Mouse (Mus musculus): Measurements from ENCODE around the gene Zic5. TPM values are rescaled to one million over a fixed set of nuclear protein-coding genes. Genes with fewer than 3 reads are reported as not detected.

The Zic5 gene
- polyA plus RNA-seq, 1 experiment, result 27.5 TPM

DNA sequence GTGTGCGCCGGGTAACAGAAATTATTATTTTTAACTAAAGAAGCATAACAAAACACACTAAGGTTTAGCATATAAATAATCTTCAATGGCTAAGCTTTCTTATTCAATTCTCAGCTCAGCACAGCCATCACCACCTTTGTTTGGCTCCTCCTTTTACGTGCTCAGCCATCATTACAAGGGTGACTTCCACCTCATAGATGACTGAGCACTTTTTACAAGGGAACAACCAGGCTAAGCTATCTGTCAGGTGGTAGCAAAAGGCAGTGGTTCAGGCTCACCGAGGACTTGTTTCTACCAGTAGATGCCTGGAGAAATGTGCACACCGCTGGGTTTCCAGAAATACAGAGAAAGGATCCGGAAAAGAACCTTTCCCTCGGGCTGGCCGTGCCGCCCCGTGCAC lies 31.4 kb downstream of the Zic5 start:
- TF ChIP-seq CTCF (IDR thresholded peaks at IDR 0.05; ENCODE audit: borderline replicate concordance, insufficient read depth, low read depth, low read length) (no peak), POLR2A (IDR thresholded peaks at IDR 0.05; ENCODE audit: borderline replicate concordance, insufficient read depth, low read length) (no peak)
- Histone ChIP-seq H3K4me1 (ENCODE audit: control insufficient read depth, insufficient read depth, low read length) (peaks cover 5% of the 10 kb centered on the region; the same call in 1 of the 2 replicates), H3K27me3 (ENCODE audit: control insufficient read depth, insufficient read depth, low read length) (no peaks in the 10 kb centered on the region), H3K27ac (ENCODE audit: insufficient read depth, low read length) (no peak overlapping the region), H3K4me3 (replicated peaks; ENCODE audit: insufficient read depth, low read depth, low read length) (no peak overlapping the region)
- no peak for DNase-seq
- WGBS, result 94% methylated on average over 10 of the region's 10 CpGs

DNA sequence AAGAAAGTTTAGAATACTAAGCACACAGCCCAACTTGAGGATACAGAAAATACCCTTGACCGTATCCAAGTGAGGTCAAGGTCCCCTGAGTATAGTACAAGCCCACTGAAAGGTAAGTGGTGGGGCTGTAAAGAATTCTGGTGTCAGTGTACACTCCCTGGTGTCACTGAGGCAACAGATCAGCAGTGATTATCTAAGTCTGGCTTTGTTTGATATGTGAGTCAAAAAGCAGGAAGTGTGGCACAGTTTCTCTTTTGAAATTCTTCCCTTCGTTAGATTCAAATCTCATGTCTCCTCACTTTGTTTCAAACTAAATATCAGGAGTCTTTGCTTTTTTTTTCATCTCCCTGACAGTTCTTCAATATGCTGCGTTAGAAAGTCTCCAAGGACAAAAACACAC lies 32.9 kb downstream of the Zic5 start:
- 71% methylated on average over 3 of the region's 3 CpGs for WGBS
- Histone ChIP-seq H3K4me3 (replicated peaks; ENCODE audit: insufficient read depth, low read depth, low read length) (no peak overlapping the region), H3K27ac (ENCODE audit: insufficient read depth, low read length) (no peak overlapping the region), H3K4me1 (ENCODE audit: control insufficient read depth, insufficient read depth, low read length) (peaks cover 5% of the 10 kb centered on the region; the same call in 1 of the 2 replicates), H3K27me3 (ENCODE audit: control insufficient read depth, insufficient read depth, low read length) (no peaks in the 10 kb centered on the region)
- DNase-seq, result no peak
- no peak for TF ChIP-seq CTCF (IDR thresholded peaks at IDR 0.05; ENCODE audit: borderline replicate concordance, insufficient read depth, low read depth, low read length)
- TF ChIP-seq POLR2A (IDR thresholded peaks at IDR 0.05; ENCODE audit: borderline replicate concordance, insufficient read depth, low read length), result no peak

DNA sequence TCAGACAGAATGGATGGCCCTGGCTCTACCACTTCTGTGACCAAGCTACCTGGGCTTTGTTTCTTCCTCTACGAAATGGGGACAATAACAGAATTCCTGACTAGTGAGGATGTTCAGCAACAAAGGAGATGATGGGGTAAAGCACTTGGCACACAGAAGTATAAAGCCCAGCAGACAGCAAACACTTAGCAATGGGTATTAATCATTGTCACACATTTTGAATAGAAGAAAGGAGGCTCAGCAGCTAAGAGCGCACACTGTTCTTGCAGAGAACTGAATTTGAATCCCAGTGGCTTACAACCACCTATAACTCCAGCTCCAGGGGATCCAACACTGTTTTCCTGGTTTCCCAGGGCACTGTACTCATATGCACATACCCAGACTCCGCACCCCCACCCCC lies 37.8 kb downstream of the Zic5 start:
- Histone ChIP-seq H3K27me3 (ENCODE audit: control insufficient read depth, insufficient read depth, low read length) (no peaks in the 10 kb centered on the region), H3K4me3 (replicated peaks; ENCODE audit: insufficient read depth, low read depth, low read length) (no peak overlapping the region), H3K27ac (ENCODE audit: insufficient read depth, low read length) (no peak overlapping the region), H3K4me1 (ENCODE audit: control insufficient read depth, insufficient read depth, low read length) (no peaks in the 10 kb centered on the region)
- DNase-seq, result no peak
- 89% methylated on average over 3 of the region's 3 CpGs for WGBS
- TF ChIP-seq CTCF (IDR thresholded peaks at IDR 0.05; ENCODE audit: borderline replicate concordance, insufficient read depth, low read depth, low read length), result no peak
- no peak for TF ChIP-seq POLR2A (IDR thresholded peaks at IDR 0.05; ENCODE audit: borderline replicate concordance, insufficient read depth, low read length)

- no peak overlapping the region for H3K27ac ChIP-seq (ENCODE audit: insufficient read depth, low read length)
Observed at GRCm38 (mm10) chr14:122427204-122427560, 38.3 kb downstream of the Zic5 start.

GRCm38 (mm10) chr14:122426529-122427203 lies 38.8 kb downstream of the Zic5 start:
- 56% methylated on average over 10 of the region's 10 CpGs for WGBS
- H3K27ac ChIP-seq (ENCODE audit: insufficient read depth, low read length), result no peak overlapping the region
- TF ChIP-seq CTCF (IDR thresholded peaks at IDR 0.05; ENCODE audit: borderline replicate concordance, insufficient read depth, low read depth, low read length) (no peak), POLR2A (IDR thresholded peaks at IDR 0.05; ENCODE audit: borderline replicate concordance, insufficient read depth, low read length) (no peak)
- no peak for DNase-seq
- H3K4me1 ChIP-seq (ENCODE audit: control insufficient read depth, insufficient read depth, low read length), result no peaks in the 10 kb centered on the region
- no peaks in the 10 kb centered on the region for H3K27me3 ChIP-seq (ENCODE audit: control insufficient read depth, insufficient read depth, low read length)
- no peak overlapping the region for H3K4me3 ChIP-seq (replicated peaks; ENCODE audit: insufficient read depth, low read depth, low read length)

More at GRCm38 (mm10) chr14:122427204-122427560, 38.3 kb downstream of the Zic5 start:
- Histone ChIP-seq H3K27me3 (ENCODE audit: control insufficient read depth, insufficient read depth, low read length) (no peaks in the 10 kb centered on the region), H3K4me1 (ENCODE audit: control insufficient read depth, insufficient read depth, low read length) (no peaks in the 10 kb centered on the region), H3K4me3 (replicated peaks; ENCODE audit: insufficient read depth, low read depth, low read length) (no peak overlapping the region)
- TF ChIP-seq POLR2A (IDR thresholded peaks at IDR 0.05; ENCODE audit: borderline replicate concordance, insufficient read depth, low read length) (no peak), CTCF (IDR thresholded peaks at IDR 0.05; ENCODE audit: borderline replicate concordance, insufficient read depth, low read depth, low read length) (no peak)
- WGBS, result 55% methylated on average over 8 of the region's 8 CpGs
- DNase-seq, result no peak

GRCm38 (mm10) chr14:122424441-122424840 lies 41.0 kb downstream of the Zic5 start:
- WGBS, result 83% methylated on average over 3 of the region's 3 CpGs
- H3K4me1 ChIP-seq (ENCODE audit: control insufficient read depth, insufficient read depth, low read length), result no peaks in the 10 kb centered on the region
- TF ChIP-seq POLR2A (IDR thresholded peaks at IDR 0.05; ENCODE audit: borderline replicate concordance, insufficient read depth, low read length) (no peak), CTCF (IDR thresholded peaks at IDR 0.05; ENCODE audit: borderline replicate concordance, insufficient read depth, low read depth, low read length) (no peak)
- H3K4me3 ChIP-seq (replicated peaks; ENCODE audit: insufficient read depth, low read depth, low read length), result no peak overlapping the region
- no peak for DNase-seq
- H3K27me3 ChIP-seq (ENCODE audit: control insufficient read depth, insufficient read depth, low read length), result no peaks in the 10 kb centered on the region
- no peak overlapping the region for H3K27ac ChIP-seq (ENCODE audit: insufficient read depth, low read length)

DNA sequence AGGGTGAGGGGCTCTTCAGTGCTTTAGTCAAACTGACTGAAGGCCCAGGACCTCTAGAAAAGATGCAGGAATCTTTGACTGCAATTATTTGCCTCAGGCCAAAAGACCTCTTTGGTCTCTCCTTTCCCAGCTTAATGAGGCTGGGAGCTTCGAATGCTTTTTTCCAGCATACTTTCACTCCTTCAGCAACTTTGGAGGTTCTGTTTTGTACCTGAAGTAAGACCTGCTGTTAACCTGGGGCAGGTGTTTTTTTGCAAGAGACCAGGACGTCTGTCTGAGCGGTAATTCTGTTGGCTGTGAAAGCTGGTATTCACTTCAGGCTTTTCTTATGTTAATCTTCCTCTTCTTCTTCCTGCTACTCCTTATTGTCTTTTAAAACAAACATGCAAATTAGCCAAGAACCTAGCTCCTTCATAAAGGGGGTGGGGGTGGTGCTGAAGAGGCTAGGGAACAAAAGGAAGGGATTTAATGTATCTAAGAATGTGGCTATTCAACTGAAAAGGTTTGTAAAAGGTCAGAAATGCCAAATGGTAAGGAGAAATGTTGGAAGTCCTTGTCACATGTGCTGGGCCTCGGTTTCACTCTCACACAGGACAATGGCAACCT lies 49.2 kb downstream of the Zic5 start:
- whole genome bisulfite sequencing, result 60% methylated on average over 4 of the region's 4 CpGs
- Histone ChIP-seq H3K4me3 (replicated peaks; ENCODE audit: insufficient read depth, low read depth, low read length) (no peak overlapping the region), H3K4me1 (ENCODE audit: control insufficient read depth, insufficient read depth, low read length) (no peaks in the 10 kb centered on the region), H3K27ac (ENCODE audit: insufficient read depth, low read length) (no peak overlapping the region), H3K27me3 (ENCODE audit: control insufficient read depth, insufficient read depth, low read length) (no peaks in the 10 kb centered on the region)
- no peak for DNase-seq
- TF ChIP-seq CTCF (IDR thresholded peaks at IDR 0.05; ENCODE audit: borderline replicate concordance, insufficient read depth, low read depth, low read length), result no peak
- no peak for TF ChIP-seq POLR2A (IDR thresholded peaks at IDR 0.05; ENCODE audit: borderline replicate concordance, insufficient read depth, low read length)

DNA sequence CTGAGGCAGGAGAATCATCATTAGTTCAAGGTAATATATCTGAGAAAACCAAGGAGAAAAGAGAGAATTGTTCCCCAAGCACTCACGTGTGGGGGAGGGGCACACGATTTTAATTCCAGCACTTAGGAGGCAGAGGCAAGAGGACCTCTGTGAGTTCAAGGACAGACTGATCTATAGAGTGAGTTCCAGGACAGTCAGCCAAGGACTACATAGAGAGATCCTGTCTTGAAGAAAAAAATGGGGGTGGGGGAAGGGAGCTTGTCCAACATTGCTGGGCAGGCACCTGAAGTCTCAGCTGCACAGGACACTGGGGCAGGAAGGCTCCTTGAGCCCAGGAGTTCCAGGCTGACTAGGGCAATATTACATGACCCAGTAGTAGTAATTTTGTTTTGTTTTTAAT lies 50.7 kb downstream of the Zic5 start:
- WGBS, result 95% methylated on average over 2 of the region's 2 CpGs
- DNase-seq, result no peak
- Histone ChIP-seq H3K27me3 (ENCODE audit: control insufficient read depth, insufficient read depth, low read length) (no peaks in the 10 kb centered on the region), H3K27ac (ENCODE audit: insufficient read depth, low read length) (no peak overlapping the region), H3K4me1 (ENCODE audit: control insufficient read depth, insufficient read depth, low read length) (no peaks in the 10 kb centered on the region), H3K4me3 (replicated peaks; ENCODE audit: insufficient read depth, low read depth, low read length) (no peak overlapping the region)
- TF ChIP-seq POLR2A (IDR thresholded peaks at IDR 0.05; ENCODE audit: borderline replicate concordance, insufficient read depth, low read length) (no peak), CTCF (IDR thresholded peaks at IDR 0.05; ENCODE audit: borderline replicate concordance, insufficient read depth, low read depth, low read length) (no peak)

All from cerebellum, adult 2 months (tissue).